Mouse (Mus musculus): ENCODE results near the gene Myl9. TPM values are rescaled to one million over a fixed set of nuclear protein-coding genes. Genes with fewer than 3 reads are reported as not detected.
"Not testable (repeated sequence)": the region's sequence is repeated elsewhere in the genome, so short reads cannot be mapped to it uniquely, and the experiment has no call there.

Gene Myl9
- total RNA-seq, 2 experiments from 2014 or later = not detected

GRCm38 (mm10) chr2:156825128-156825527 is 49.9 kb downstream of the Myl9 start:
- ATAC-seq (replicated peaks; ENCODE audit: poor library complexity, severe bottlenecking) = not testable (repeated sequence)

Other genes starting within 250 kb of the Myl9 start
- gene Aar2, start 227.8 kb upstream of the Myl9 start, total RNA-seq (2014; fragmentation: Nextera tagmentation) = 15.2 and 16.6 TPM in 2 replicates
- gene Aar2, start 227.8 kb upstream of the Myl9 start, total RNA-seq (2017) = 10.9 and 13.3 TPM in 2 replicates
- gene Dlgap4, start 161.7 kb upstream of the Myl9 start, total RNA-seq (2014; fragmentation: Nextera tagmentation) = 21.3 and 24.6 TPM in 2 replicates
- 3.7 and 14.7 TPM in 2 replicates for gene Dlgap4, start 161.7 kb upstream of the Myl9 start, total RNA-seq (2017)
- gene Tgif2, start 64.6 kb downstream of the Myl9 start, total RNA-seq (2014; fragmentation: Nextera tagmentation) = 5.3 and 13.0 TPM in 2 replicates
- 11.8 and 13.4 TPM in 2 replicates for gene Tgif2, start 64.6 kb downstream of the Myl9 start, total RNA-seq (2017)
- 0.43 and 1.1 TPM in 2 replicates for gene 4930518I15Rik, start 82.5 kb downstream of the Myl9 start, total RNA-seq (2014; fragmentation: Nextera tagmentation)
- gene 4930518I15Rik, start 82.5 kb downstream of the Myl9 start, total RNA-seq (2017) = 0.41 and 0.47 TPM in 2 replicates
- 308 and 310 TPM in 2 replicates for gene Rab5if, start 87.7 kb downstream of the Myl9 start, total RNA-seq (2014; fragmentation: Nextera tagmentation)
- 250 and 257 TPM in 2 replicates for gene Rab5if, start 87.7 kb downstream of the Myl9 start, total RNA-seq (2017)
- not detected in 2 replicates for gene Sla2, start 111.8 kb downstream of the Myl9 start, total RNA-seq (2014; fragmentation: Nextera tagmentation)
- gene Sla2, start 111.8 kb downstream of the Myl9 start, total RNA-seq (2017) = 1.1 and 1.2 TPM in 2 replicates
- gene Ndrg3, start 216.6 kb downstream of the Myl9 start, total RNA-seq (2014; fragmentation: Nextera tagmentation) = 25.7 and 28.1 TPM in 2 replicates
- gene Ndrg3, start 216.6 kb downstream of the Myl9 start, total RNA-seq (2017) = 22.5 and 25.1 TPM in 2 replicates
- 17.8 and 23.9 TPM in 2 replicates for gene Dsn1, start 231.7 kb downstream of the Myl9 start, total RNA-seq (2014; fragmentation: Nextera tagmentation)
- 36.9 and 50.6 TPM in 2 replicates for gene Dsn1, start 231.7 kb downstream of the Myl9 start, total RNA-seq (2017)